Mouse (Mus musculus) hindbrain, embryonic 10.5 days (tissue): ENCODE data around the gene Gclc. TPM values are rescaled to one million over a fixed set of nuclear protein-coding genes. Genes with fewer than 3 reads are reported as not detected.

ENCODE experiments used
- DNase-seq: peaks from one replicate; pipeline ENCODE4 v3.0.0-alpha.2; 2017; ENCODE audit warnings: low spot score
- H3K27ac ChIP-seq: fragments of 300-500 bp; sonication (generic); 2 replicates; pipeline ENCODE4 v1.5.1; 2016; ENCODE audit warnings: mild to moderate bottlenecking, moderate library complexity
- H3K27me3 ChIP-seq: fragments of 300-500 bp; sonication (generic); 2 replicates; pipeline ENCODE4 v1.6.1; 2016; ENCODE audit warnings: mild to moderate bottlenecking; ENCODE audit not compliant: poor library complexity, insufficient read depth, severe bottlenecking
- H3K36me3 ChIP-seq: fragments of 300-500 bp; sonication (generic); 2 replicates; pipeline ENCODE4 v1.6.1; 2016; ENCODE audit warnings: mild to moderate bottlenecking, moderate library complexity
- H3K4me1 ChIP-seq: fragments of 300-500 bp; sonication (generic); replicated peaks from 2 replicates; pipeline ENCODE4 v1.6.1; 2016; ENCODE audit warnings: mild to moderate bottlenecking
- H3K4me3 ChIP-seq: fragments of 300-500 bp; sonication (generic); 2 replicates; pipeline ENCODE4 v1.5.1; 2016; ENCODE audit warnings: mild to moderate bottlenecking, moderate library complexity
- H3K9me3 ChIP-seq: fragments of 300-500 bp; sonication (generic); 2 replicates; pipeline ENCODE4 v1.6.1; 2016; ENCODE audit warnings: mild to moderate bottlenecking, moderate library complexity
- WGBS: fragments of 180-500 bp; shearing (Covaris S2); methylation state at CpG from one replicate; pipeline ENCODE4 v1.1.7; 2016; 5-methylcytosine and 5-hydroxymethylcytosine counted together
- polyA plus RNA-seq: library from polyadenylated mRNA; unstranded; fragments of >200 nt; fragmentation: Nextera tagmentation; extraction: Ambion mirVana; gene quantifications from 2 replicates; pipeline ENCODE4 v1.2.1, GENCODE M21; 2016

Gclc gene
- polyA plus RNA-seq, 1 experiment from 2014 or later: 13.9 TPM

GRCm38 (mm10) chr9:77806842-77807668 lies 52.7 kb downstream of the Gclc start:
- Histone ChIP-seq H3K27ac (peak overlapping the region; percentile 83), H3K4me1 (no peaks in the 10 kb centered on the region; the same call in 1 of the 2 replicates), H3K4me3 (peak overlapping the region; percentile 37), H3K27me3 (no peaks in the 10 kb centered on the region; the same call in 1 of the 2 replicates), H3K9me3 (no peaks in the 10 kb centered on the region), H3K36me3 (no peaks in the 10 kb centered on the region)
- 30% methylated on average over 12 of the region's 12 CpGs for WGBS
- DNase-seq: peak; percentile 86

GRCm38 (mm10) chr9:77808481-77808880 lies 54.1 kb downstream of the Gclc start:
- Histone ChIP-seq H3K4me1 (no peaks in the 10 kb centered on the region; the same call in 1 of the 2 replicates), H3K4me3 (no peak overlapping the region), H3K36me3 (no peaks in the 10 kb centered on the region), H3K9me3 (no peaks in the 10 kb centered on the region), H3K27ac (no peak overlapping the region), H3K27me3 (no peaks in the 10 kb centered on the region; the same call in 1 of the 2 replicates)
- DNase-seq: no peak
- 91% methylated on average over 6 of the region's 6 CpGs for WGBS

GRCm38 (mm10) chr9:77818858-77819257 lies 64.5 kb downstream of the Gclc start:
- H3K27ac ChIP-seq: no peak overlapping the region
- H3K4me3 ChIP-seq: no peak overlapping the region
- H3K36me3 ChIP-seq: no peaks in the 10 kb centered on the region
- no peak for DNase-seq
- H3K4me1 ChIP-seq: no peaks in the 10 kb centered on the region
- no peaks in the 10 kb centered on the region for H3K27me3 ChIP-seq
- peaks cover 4% of the 10 kb centered on the region; the same call in 1 of the 2 replicates for H3K9me3 ChIP-seq
- WGBS: 88% methylated on average over 7 of the region's 7 CpGs

GRCm38 (mm10) chr9:77819318-77819717 lies 65.0 kb downstream of the Gclc start:
- peaks cover 4% of the 10 kb centered on the region; the same call in 1 of the 2 replicates for H3K9me3 ChIP-seq
- H3K4me3 ChIP-seq: no peak overlapping the region
- no peak for DNase-seq
- no peaks in the 10 kb centered on the region for H3K36me3 ChIP-seq
- 73% methylated on average over 2 of the region's 2 CpGs for WGBS
- H3K27ac ChIP-seq: no peak overlapping the region
- no peaks in the 10 kb centered on the region for H3K4me1 ChIP-seq
- no peaks in the 10 kb centered on the region for H3K27me3 ChIP-seq

- Histone ChIP-seq H3K4me1 (peaks cover 7% of the 10 kb centered on the region), H3K27me3 (no peaks in the 10 kb centered on the region), H3K27ac (no peak overlapping the region), H3K9me3 (peaks cover 4% of the 10 kb centered on the region; the same call in 1 of the 2 replicates), H3K4me3 (no peak overlapping the region), H3K36me3 (no peaks in the 10 kb centered on the region)
- no peak for DNase-seq
- 72% methylated on average over 4 of the region's 4 CpGs for WGBS
Measured at GRCm38 (mm10) chr9:77820836-77821235, 66.5 kb downstream of the Gclc start.

GRCm38 (mm10) chr9:77825380-77825961 lies 71.1 kb downstream of the Gclc start:
- 19% methylated on average over 7 of the region's 7 CpGs for WGBS
- DNase-seq: peak; percentile 35
- no peak overlapping the region for H3K27ac ChIP-seq

GRCm38 (mm10) chr9:77826237-77826636 lies 71.9 kb downstream of the Gclc start:
- H3K4me1 ChIP-seq: peaks cover 13% of the 10 kb centered on the region
- no peaks in the 10 kb centered on the region for H3K36me3 ChIP-seq
- 28% methylated on average over 4 of the region's 4 CpGs for WGBS
- H3K9me3 ChIP-seq: no peaks in the 10 kb centered on the region; the same call in 1 of the 2 replicates
- no peak overlapping the region for H3K4me3 ChIP-seq
- no peak overlapping the region for H3K27ac ChIP-seq
- no peak for DNase-seq
- H3K27me3 ChIP-seq: no peaks in the 10 kb centered on the region

More at GRCm38 (mm10) chr9:77825380-77825961, 71.1 kb downstream of the Gclc start:
- Histone ChIP-seq H3K9me3 (no peaks in the 10 kb centered on the region; the same call in 1 of the 2 replicates), H3K27me3 (no peaks in the 10 kb centered on the region), H3K4me3 (no peak overlapping the region), H3K4me1 (peaks cover 13% of the 10 kb centered on the region), H3K36me3 (no peaks in the 10 kb centered on the region)

- Histone ChIP-seq H3K4me1 (peaks cover 13% of the 10 kb centered on the region), H3K27me3 (no peaks in the 10 kb centered on the region), H3K9me3 (no peaks in the 10 kb centered on the region; the same call in 1 of the 2 replicates), H3K36me3 (no peaks in the 10 kb centered on the region), H3K27ac (no peak overlapping the region), H3K4me3 (no peak overlapping the region)
- no peak for DNase-seq
- 76% methylated on average over 7 of the region's 7 CpGs for WGBS
Measured at GRCm38 (mm10) chr9:77828531-77828965, 74.2 kb downstream of the Gclc start.

- no peaks in the 10 kb centered on the region for H3K36me3 ChIP-seq
- no peaks in the 10 kb centered on the region; the same call in 1 of the 2 replicates for H3K9me3 ChIP-seq
- 72% methylated on average over 9 of the region's 9 CpGs for WGBS
- H3K27ac ChIP-seq: no peak overlapping the region
- H3K4me1 ChIP-seq: no peaks in the 10 kb centered on the region; the same call in none of the 2 replicates
- DNase-seq: no peak
- H3K27me3 ChIP-seq: no peaks in the 10 kb centered on the region
- H3K4me3 ChIP-seq: no peak overlapping the region
Measured at GRCm38 (mm10) chr9:77834259-77834993, 80.1 kb downstream of the Gclc start.

- Histone ChIP-seq H3K9me3 (no peaks in the 10 kb centered on the region), H3K27ac (no peak overlapping the region), H3K36me3 (no peaks in the 10 kb centered on the region), H3K4me3 (no peak overlapping the region), H3K4me1 (no peaks in the 10 kb centered on the region; the same call in none of the 2 replicates), H3K27me3 (no peaks in the 10 kb centered on the region)
- WGBS: 93% methylated on average over 6 of the region's 6 CpGs
- DNase-seq: no peak
Measured at GRCm38 (mm10) chr9:77835122-77835521, 80.8 kb downstream of the Gclc start.

- 89% methylated on average over 1 of the region's 1 CpGs for WGBS
- H3K9me3 ChIP-seq: no peaks in the 10 kb centered on the region
- no peaks in the 10 kb centered on the region for H3K36me3 ChIP-seq
- H3K4me3 ChIP-seq: no peak overlapping the region
- no peak overlapping the region for H3K27ac ChIP-seq
- DNase-seq: no peak
- no peaks in the 10 kb centered on the region for H3K27me3 ChIP-seq
- no peaks in the 10 kb centered on the region; the same call in none of the 2 replicates for H3K4me1 ChIP-seq
Measured at GRCm38 (mm10) chr9:77835756-77836155, 81.4 kb downstream of the Gclc start.

GRCm38 (mm10) chr9:77838586-77838985 lies 84.3 kb downstream of the Gclc start:
- no peak for DNase-seq
- Histone ChIP-seq H3K27ac (no peak overlapping the region), H3K36me3 (no peaks in the 10 kb centered on the region), H3K27me3 (no peaks in the 10 kb centered on the region), H3K9me3 (no peaks in the 10 kb centered on the region), H3K4me1 (no peaks in the 10 kb centered on the region; the same call in none of the 2 replicates), H3K4me3 (no peak overlapping the region)
- 65% methylated on average over 5 of the region's 5 CpGs for WGBS
